Mouse (Mus musculus) cerebellum, postnatal 25 days (tissue): ENCODE measurements around the gene Fank1.
"Not testable (repeated sequence)": the region's sequence is repeated elsewhere in the genome, so short reads cannot be mapped to it uniquely, and the experiment has no call there.

ENCODE experiments used
- DNase-seq, 2 experiments: peaks; one replicate each; pipeline ENCODE4 v3.0.0; 2021; ENCODE audit warnings: mixed read lengths in 2 of 2

Gene Fank1

DNA sequence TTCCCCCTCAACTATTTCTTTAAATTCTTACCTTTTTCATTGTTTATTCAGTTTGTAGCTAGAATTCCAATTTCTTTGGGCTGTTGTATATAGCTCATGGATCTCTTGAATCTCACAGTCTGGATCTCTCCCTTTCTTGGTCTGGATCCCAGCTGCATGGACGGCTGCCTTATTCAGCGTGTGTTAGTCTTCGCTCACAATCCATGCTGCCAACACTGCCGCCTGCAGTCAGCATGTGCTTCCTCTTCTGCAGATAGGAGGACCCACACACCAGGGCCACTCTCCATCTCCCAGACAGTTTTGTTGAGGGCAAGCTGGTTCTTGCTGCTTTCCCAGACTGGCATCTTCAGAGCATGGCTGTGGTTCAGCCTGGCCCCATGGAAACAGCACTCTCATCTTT, 62.9 kb downstream of the Fank1 start:
- DNase-seq, result peak; percentile 15 to 44

DNA sequence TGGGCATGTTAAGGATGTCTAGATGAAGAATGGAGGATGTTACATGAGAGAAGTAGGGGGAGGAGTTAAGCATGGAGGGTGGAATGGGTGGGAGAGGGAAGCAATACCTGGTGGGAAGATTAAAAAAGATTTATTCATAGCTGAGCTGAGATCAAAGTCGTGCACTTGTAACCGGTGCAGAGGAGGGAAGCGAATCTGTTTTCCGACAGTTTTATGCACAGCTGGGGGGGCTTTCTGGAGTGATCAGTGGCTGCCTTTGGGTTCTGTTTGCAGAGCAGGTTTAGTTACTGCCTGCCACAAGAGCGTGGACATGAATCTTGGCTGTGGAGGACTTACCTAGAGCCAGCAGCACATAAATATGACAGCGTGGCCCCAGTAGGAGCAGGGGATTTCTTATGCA, 65.4 kb downstream of the Fank1 start:
- no peak for DNase-seq

DNA sequence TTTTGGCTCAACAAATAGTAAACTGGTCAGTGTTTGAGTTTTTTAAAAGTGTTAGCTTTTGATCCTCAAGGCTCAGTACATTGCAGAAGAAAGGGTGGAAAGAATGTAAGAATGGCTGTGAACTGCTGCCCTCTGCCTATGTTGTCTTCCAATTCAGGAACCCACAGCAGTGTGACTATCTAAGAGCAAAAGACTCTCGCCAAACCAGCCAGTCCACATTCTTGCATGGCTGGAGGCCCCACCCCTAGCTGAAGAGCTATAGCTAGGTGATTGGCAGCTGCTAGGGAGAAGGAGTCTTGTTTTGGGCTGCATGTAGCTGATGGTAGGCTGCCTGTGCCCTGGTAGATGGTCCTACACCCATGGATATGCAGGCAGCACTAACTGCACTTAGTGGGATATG, 70.5 kb downstream of the Fank1 start:
- no peak for DNase-seq

DNA sequence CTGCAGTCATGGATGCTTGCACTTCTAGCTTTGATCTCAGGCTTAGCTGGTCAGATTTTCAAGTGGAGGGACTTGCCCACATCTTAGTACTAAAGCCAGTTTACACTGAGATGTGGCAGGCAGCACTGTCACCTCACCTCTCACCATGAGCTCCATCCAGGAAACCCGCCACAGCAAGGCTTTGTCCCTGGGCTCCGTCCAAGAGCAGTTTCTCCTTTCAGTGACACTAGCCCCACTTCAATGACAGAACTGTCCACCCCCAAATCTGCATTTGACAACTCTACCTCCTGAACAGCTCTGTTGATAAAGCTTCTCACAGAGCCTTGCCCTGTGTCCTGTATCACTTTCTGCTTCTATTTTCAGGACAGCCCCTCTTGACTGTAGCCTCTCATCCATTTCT, 71.5 kb downstream of the Fank1 start:
- no peak for DNase-seq

DNA sequence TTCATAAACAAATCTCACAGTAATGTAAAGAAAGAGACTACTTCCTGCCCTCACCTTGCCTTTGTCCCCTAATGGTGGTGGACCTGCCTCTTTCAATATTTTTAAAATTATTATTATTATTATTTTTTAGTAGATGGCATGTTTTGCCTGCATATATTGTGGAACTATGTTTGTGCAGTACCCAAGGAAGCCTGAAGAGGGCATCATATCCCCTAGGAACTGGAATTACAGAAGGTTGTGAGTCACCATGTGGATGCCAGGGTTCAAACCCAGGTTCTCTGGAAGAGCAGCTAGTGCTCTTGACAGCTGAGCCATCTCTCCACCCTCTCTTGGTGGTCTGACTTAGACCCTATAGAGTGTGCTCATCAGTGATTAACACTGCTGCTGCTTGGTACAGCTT, 74.1 kb downstream of the Fank1 start:
- DNase-seq, result no peak

DNA sequence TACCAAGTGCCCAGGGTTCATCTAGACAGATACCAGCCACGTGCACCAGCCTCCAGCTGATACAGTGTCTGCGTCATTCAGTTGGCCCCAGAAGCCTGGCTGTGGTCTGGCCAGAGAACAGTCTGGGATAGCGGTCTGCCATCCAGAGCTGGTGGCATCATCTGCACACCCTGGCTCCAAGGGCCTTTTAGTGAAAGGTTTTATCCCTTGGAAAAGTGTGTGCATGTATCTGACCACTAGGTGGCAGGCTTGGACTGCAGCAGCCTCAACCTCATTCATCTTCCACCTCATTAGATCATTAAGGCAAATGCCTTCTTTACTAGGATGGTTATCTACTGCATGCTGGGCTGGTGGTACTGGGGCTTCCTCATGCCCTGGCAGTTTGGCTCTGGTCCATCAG, 79.6 kb downstream of the Fank1 start:
- peak; percentile 72 to 80 for DNase-seq

DNA sequence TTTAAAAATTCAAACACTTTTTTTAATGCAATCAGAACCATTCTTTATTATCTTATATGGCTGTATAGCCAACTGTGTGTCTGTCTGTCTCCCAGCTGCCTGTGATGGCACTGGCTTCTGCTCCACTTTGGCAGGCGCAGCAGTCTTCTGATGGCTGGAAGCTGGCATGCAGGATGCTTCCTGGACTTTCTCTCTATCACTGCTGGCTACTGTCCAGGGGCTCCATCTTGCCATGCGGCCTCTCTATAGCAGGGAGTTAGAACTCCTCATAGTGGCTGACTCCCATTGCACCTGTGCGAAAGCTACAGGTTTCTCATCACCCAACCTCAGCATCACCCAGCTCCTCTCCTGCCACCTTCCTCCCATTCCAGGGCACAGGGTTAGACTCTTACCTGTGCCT, 81.8 kb downstream of the Fank1 start:
- peak; percentile 33 to 70 for DNase-seq

DNA sequence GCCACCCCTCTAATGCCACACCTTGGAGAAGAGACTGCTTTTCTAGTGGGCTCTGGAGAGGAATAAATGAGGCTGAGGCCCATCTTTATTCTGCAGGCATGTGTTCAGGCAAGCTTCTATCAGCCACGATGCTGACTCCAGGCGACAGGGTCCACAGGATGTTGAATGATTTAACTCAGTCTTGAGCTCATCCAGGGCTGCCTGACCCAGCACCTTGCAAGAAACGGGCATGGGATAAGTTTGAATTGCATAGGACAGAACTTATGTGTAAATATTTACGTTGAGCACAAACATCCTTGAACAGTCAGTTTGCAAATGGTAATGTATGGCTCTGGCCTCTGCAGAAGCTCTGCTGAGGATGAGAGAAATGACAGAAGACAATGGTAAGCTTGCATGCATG, 82.9 kb downstream of the Fank1 start:
- no peak for DNase-seq

DNA sequence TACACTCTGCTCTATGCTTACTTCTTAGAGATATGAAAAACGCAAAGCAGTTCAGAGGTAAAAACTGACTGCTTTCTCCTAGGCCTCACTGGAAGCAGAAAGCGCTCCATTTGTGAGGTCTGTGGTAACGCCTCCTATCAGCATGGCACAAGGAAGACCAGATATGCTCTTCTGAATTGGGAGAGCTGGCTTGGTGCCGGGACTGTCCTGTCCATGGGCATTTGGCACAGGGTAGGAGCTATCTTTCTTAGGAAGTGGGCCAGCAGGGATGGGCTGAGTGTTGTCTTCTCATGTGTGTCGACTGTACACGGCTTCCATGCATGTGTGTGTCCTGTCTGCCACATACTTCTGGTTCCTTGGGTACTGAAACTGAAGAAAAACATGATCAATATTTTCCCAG, 85.6 kb downstream of the Fank1 start:
- no peak for DNase-seq

DNA sequence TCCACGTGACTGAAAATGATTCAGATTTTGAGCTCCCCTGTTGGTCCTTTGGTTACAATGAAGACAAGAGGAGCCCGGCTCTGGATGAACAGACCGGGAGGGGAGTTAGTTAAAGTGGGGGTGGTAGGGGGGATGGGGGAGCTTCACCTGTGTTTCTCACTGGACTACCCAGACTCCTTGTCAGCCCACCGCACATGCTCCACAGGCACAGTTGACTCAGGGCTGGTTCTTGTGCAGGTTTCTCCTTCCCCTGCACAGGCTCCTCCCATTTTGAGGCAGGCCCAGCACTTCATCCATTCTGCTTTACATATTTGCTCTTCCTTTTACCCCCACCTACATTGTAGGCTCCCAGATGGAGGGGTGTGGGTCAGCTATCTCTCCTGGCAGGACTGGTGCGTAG, 86.1 kb downstream of the Fank1 start:
- no peak for DNase-seq

DNA sequence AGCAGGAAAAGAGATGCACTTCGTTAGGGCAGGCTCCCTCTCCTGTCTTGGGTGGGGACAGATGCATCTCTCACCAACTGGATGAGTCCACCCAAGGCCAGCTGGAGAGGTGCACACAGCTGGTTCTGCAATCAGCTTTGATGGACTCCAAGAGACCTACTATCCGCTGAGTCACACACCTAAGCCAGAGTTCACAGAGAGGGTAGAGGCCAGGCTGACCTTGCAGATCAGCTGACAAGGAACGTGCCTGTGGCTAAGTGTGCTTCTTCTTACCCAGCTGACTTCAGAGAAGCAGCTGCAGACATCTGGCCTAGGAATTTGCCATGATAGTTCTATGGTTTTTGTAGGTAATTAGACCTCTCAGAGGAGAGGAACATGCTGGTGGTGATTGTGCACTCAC, 86.5 kb downstream of the Fank1 start:
- DNase-seq, result no peak

DNA sequence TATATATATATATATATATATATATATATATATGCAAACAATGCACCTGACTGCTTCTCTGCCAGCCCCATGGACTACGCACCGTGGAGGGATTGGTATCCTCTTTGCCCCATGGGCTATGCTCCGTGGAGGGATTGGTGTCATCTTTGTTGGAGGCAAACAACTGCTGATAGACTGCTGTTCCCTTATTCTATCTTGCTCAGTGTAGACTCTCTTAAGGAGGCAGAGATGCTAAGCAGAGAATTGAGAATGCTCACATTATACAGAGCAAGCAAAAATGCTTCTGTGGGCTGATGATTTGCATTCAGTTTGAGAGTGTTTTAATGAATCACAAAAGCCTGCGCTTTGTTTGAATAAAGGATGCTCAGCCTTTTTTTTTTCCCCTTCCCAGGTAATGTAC, 87.0 kb downstream of the Fank1 start:
- no peak for DNase-seq

DNA sequence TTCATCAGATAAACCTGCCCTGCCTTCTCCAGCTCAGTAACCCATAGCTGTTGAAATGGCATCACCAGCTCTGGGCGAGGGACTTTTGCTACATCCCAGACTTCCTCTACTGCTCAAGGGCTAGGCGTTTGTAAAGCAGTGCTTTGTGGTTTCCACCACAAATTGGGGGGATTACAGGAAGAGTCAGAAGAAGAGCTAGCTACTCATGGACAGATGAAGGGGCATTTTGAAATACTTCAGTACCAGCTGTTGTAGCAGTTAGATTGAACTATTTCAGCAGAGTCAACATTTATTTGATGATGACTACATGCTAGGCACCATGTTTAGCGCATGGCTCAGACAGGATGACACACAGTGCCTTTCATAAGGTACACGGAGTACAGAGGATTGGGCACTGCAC, 93.6 kb downstream of the Fank1 start:
- DNase-seq, result no peak

DNA sequence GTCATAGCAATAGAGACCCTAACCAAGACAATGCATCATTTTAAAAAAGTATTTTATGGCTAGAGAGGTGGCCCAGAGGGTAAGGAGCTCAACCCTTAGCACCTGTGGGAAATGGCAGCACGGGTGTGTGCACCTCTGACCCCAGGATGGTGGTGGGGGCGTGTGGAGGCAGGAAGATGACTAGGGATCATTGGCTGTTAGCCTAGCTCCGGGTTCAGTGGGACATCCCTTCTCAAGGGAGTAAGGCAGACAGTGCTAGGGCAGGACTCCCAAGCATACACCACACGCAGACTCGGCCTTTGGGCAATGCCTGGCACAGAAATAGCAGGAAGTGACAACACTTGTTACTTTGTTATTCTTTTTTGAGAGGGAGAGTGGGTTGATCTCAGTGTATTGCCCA, 96.0 kb downstream of the Fank1 start:
- DNase-seq, result no peak

DNA sequence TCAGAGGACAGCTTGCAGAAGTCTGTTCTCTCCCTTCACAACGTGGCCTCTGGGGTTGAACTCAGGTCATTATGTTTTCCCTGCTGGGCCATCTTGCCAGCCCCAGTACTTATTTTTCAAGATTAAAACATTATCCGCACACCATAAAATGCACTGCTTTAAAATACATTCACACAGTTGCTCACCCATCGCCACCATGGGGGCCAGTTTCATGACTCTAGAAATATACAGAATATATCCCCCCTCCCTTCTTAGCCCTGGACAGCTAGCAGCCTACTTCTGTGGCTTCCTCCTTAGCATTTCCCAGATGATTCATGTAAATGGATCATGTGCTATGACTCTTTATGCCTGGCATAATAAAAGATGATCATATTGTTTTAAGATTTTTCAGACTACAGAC, 99.5 kb downstream of the Fank1 start:
- DNase-seq, result no peak

DNA sequence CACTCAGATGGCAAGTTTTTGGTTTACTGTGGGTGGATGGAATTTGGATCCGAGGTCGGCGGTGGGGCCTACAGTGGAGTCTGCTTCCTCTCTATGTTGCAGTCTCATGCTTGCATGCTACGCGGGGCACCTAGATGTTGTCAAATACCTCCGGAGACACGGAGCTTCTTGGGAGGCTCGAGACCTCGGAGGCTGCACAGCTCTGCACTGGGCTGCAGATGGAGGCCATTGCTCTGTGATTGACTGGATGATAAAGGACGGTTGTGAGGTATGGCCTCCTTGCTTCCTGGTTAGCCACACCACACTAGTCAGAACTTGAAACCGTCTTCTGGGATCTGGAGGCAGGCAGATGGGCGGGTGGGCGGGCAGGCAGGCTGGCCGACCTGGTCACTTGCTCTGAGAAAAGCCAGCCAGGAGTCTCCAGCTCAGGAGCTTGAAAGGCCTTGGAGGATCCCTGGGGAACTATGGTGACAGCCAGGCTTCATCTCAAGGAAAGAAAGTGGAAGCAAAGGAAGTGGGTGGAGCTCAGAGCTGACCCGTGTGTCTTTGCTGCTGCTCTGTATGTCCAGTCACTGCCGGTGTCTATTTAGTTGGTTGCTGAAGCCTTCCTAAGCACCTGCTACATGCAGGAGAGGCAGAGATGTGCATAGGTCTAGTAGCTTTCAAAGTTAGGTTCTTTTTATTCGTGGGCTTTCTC, 100.1 kb downstream of the Fank1 start:
- DNase-seq, result no peak

DNA sequence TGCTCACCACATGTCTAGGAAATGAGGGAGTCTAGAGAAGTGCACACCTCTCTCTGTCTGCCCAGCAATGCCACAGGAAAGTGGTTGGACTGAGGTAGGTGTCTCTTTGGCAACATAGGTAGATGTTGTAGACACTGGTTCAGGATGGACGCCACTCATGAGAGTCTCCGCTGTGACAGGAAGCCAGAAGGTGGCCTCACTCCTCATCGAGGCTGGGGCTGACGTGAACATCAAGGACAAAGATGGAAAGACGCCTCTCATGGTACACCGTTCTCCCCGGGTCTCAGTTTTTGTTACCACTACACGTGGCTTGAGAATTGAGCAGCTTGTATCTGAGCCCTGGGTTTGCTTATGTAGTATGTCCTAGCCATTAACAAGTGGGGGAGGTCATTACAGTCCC, 103.1 kb downstream of the Fank1 start:
- no peak for DNase-seq

DNA sequence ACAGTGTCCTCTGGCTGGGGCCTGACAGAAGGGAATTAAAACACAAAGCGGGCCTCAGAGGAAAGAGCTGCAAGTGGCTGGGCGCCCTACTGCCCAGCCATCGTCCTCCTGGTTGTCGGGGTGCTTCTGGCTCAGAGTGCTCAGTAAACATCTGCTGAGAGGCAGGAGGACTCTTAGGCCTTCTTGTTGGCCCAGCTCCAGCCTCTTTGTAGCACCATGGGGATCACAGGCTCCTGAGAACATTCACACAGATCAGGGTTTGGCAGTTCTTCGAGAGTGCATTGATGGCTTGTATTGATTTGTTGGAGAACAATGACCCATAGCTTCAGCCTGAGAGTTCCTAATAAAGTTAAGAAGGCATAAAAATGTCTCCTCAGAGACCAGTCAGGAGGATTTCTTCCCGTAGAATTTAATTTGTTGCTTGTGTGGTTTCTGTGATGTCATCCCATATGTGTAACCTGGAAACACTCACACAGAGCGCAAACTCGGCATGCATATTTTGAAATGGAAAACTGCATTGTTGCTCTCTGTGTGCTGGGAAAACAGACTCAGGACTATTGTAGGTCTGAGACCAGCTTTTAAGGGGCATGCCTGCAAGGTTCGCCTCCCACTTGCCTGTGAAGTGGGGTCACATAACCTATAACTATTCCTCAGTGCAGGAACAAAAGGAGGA, 108.2 kb downstream of the Fank1 start:
- not testable (repeated sequence) for DNase-seq

DNA sequence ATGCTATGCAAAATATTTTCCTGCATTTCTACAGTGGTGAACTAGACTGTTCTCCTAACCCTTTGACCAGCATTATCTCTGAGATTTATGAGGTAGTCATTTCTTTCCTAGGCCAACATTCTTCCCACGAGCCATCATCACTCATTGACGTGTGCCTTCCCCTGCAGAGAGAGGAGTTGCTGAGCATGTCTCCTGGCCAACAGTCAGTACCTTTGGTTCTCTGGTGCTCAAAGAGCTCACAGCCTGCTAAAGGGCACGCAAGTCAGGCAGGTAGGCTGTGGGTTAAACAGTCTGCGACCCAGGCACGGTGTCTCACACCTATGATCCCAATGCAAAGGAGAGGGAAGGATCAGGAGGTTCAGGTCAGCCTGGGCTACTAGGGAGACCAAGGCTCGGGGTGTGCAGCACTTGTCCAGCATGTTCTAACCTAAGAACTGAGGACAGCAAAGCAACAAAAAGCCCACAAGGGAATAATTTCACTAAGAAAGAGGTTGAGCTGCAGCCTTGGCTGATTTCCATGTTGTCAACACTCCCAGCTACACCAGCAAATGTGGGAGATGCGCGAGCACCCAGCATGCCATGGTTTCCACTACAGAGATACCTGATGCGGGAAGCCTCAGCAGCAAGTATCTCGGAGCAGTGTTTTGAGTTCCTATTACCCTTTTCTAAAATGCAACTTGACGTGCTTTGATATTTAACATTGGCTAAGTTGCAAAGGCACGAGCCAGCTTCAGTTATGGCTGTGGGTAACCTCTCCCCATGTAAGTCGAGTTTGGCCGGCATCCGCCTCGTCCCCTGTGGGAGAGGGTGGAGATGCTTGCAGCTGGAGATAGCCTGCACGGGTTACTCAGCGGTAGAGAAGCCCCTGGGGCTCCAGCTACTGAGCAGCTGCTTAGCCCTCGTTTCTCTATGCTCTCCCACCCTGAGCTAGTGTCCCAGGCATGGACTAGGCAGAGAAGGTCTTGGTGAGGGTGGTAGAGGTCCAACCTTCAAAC, 112.6 kb downstream of the Fank1 start:
- DNase-seq, result no peak

DNA sequence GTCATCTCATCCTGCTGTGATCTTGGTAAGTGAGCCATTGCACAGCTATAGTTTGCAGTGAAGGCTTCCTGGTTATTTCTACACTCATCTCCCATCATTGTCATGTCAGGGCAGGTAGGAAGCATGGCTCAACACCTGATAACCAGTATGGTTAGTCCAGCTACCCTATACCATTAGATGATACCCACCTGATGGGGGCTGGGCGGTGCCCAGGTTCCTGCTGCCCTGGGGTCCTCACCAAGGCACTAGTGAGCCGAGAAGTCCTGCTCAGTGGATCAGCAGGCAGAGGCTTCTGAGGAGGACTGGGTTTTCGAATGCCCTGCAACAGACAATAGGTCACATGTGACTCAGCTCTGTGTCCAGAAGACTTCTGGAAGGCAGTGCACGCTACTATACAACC, 113.3 kb downstream of the Fank1 start:
- DNase-seq, result no peak

DNA sequence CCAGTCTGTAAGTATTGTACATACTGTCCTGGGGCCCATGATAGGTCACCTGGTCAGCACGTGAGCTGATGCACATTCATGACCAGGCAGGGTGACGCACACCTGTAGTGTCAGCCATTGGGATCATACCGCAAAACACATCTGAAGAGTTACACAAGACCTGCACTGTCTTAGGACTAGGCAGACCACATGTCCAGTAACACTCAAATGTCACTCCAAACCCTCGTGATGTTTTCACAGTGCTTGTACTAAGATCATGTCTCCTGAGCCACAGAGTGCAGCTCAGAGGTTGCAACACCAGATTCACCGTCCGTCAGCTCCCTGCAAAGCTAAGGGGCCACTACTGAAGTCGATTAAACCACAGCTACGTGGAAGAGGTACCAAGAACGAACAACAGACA, 114.6 kb downstream of the Fank1 start:
- no peak for DNase-seq

DNA sequence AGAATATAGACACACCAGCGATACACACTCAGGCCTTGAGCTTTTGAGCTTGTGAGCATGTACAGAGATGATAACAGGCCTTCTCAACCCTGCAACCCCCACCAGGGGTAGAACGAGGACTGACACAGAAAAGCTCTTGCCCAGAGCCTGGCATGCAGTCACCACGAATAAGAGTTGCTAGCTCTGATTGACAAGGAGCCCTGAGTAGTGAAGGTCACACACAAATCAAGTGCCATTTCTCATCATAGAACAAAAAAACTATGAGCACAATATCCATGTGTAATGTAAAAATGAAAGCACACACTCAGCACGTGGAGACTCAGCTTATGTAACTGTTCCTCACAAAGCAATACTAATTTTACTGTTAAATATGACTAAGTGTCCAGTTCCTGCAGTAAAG, 115.1 kb downstream of the Fank1 start:
- DNase-seq, result no peak

DNA sequence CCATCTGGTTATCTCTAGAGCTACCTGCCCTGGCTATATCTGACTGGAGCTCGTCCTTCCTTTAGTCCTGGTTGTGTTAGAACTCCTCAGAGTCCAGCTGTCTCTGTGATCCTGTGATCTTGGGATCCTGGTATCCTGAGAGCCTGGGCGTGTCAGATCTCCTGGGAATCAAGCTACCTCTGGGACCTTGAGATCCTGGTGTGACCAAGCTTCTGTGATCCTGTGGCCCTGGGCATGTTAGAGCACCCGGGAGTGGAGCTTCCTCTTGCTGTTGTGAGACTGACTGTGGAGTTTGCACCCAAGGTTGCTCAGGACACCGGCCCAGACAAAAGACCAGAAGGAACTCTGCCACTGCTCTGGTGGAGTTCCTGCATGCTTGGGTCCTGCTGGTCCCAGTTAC, 122.7 kb downstream of the Fank1 start:
- DNase-seq, result no peak

DNA sequence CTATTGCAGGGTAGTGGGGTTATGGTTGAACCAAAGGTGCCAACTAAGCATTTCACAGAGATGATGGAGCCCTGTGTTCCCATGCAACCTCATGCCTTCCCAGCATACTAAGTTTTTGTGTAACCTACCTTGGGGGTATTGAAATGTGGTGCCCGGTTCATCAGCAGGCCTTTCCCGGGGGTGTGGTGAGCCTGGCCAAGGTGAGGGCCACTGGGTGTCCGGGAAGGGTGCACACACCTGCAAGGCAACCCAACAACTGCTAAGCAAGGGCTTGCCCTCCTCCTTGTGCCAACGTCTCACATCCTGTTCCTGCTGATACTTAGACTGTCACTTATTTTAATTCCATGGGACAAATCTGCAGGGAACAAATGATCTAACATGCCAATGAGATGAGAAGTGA, 132.3 kb downstream of the Fank1 start:
- DNase-seq, result no peak
